Mouse (Mus musculus) embryonic facial prominence, embryonic 14.5 days (tissue): ENCODE results near the gene BC030867. TPM values are rescaled to one million over a fixed set of nuclear protein-coding genes. Genes with fewer than 3 reads are reported as not detected.

Source experiments
- ATAC-seq: fragments of 200-750 bp; cut with Nextera tagmentation; 2 replicates; pipeline ENCODE4 v1.8.0; 2017; ENCODE audit warnings: low read depth, moderate number of reproducible peaks, moderate TSS enrichment
- DNase-seq: peaks from one replicate; pipeline ENCODE4 v3.0.0-alpha.2; 2015; ENCODE audit warnings: low spot score
- H3K27ac ChIP-seq: fragments of 300-500 bp; sonication (generic); replicated peaks from 2 replicates; pipeline ENCODE4 v1.5.1; 2014; ENCODE audit warnings: low read depth, mild to moderate bottlenecking, low read length, moderate library complexity
- H3K27me3 ChIP-seq: fragments of 300-500 bp; sonication (generic); replicated peaks from 2 replicates; pipeline ENCODE4 v1.6.1; 2014; ENCODE audit warnings: low read length; ENCODE audit not compliant: control insufficient read depth, insufficient read depth
- H3K36me3 ChIP-seq: fragments of 300-500 bp; sonication (generic); 2 replicates; pipeline ENCODE4 v1.6.1; 2014; ENCODE audit warnings: low read length, mixed read lengths; ENCODE audit not compliant: control insufficient read depth, insufficient read depth
- H3K4me1 ChIP-seq: fragments of 300-500 bp; sonication (generic); 2 replicates; pipeline ENCODE4 v1.6.1; 2014; ENCODE audit warnings: antibody characterized with exemption, low read length; ENCODE audit not compliant: control insufficient read depth, insufficient read depth
- H3K4me2 ChIP-seq: fragments of 300-500 bp; sonication (generic); 2 replicates; pipeline ENCODE4 v1.6.1; 2014; ENCODE audit warnings: low read depth, mild to moderate bottlenecking, low read length, moderate library complexity, mixed read lengths
- H3K4me3 ChIP-seq: fragments of 300-500 bp; sonication (generic); 2 replicates; pipeline ENCODE4 v1.5.1; 2014; ENCODE audit warnings: low read depth, mild to moderate bottlenecking, low read length
- H3K9ac ChIP-seq: fragments of 300-500 bp; sonication (generic); 2 replicates; pipeline ENCODE4 v1.6.1; 2014; ENCODE audit warnings: low read depth, mild to moderate bottlenecking, low read length, moderate library complexity, mixed read lengths
- H3K9me3 ChIP-seq: fragments of 300-500 bp; sonication (generic); 2 replicates; pipeline ENCODE4 v1.6.1; 2016; ENCODE audit warnings: low read length; ENCODE audit not compliant: control insufficient read depth
- WGBS: fragments of 180-500 bp; shearing (Covaris S2); extraction: QIAGEN DNeasy Blood & Tissue Kit; methylation state at CpG from one replicate; pipeline ENCODE4 v1.1.7; 2014; 5-methylcytosine and 5-hydroxymethylcytosine counted together
- polyA plus RNA-seq: library from polyadenylated mRNA; unstranded; fragments of >200 nt; fragmentation: Nextera tagmentation; extraction: Ambion mirVana; gene quantifications from 2 replicates; pipeline ENCODE4 v1.2.1, GENCODE M21; 2014

BC030867 gene
- polyA plus RNA-seq, 1 experiment from 2014 or later, result 11.7 TPM

DNA sequence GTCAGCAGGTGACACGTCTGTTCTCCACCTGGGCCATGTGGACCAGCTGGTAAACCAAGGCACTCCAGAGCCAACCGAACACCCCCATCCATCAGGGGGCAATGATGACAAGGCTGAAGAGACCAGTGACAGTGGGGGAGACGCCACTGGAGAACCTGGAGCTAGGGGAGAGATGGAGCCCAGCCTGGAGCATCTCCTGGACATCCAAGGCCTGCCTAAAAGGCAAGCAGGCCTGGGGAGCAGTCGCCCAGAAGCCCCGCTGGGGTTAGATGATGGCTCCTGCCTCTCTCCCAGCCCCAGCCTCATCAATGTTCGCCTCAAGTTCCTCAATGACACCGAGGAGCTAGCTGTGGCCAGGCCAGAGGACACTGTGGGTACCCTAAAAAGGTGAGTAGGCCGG lies 38.8 kb downstream of the BC030867 start:
- no peak overlapping the region for H3K9ac ChIP-seq
- H3K27me3 ChIP-seq, result no peaks in the 10 kb centered on the region
- no peak for ATAC-seq
- H3K4me3 ChIP-seq, result no peak overlapping the region
- WGBS, result 85% methylated on average over 8 of the region's 8 CpGs
- H3K9me3 ChIP-seq, result no peaks in the 10 kb centered on the region
- H3K27ac ChIP-seq, result no peak overlapping the region
- peaks cover 47% of the 10 kb centered on the region for H3K36me3 ChIP-seq
- peaks cover 10% of the 10 kb centered on the region for H3K4me1 ChIP-seq
- DNase-seq, result no peak
- no peak overlapping the region for H3K4me2 ChIP-seq

DNA sequence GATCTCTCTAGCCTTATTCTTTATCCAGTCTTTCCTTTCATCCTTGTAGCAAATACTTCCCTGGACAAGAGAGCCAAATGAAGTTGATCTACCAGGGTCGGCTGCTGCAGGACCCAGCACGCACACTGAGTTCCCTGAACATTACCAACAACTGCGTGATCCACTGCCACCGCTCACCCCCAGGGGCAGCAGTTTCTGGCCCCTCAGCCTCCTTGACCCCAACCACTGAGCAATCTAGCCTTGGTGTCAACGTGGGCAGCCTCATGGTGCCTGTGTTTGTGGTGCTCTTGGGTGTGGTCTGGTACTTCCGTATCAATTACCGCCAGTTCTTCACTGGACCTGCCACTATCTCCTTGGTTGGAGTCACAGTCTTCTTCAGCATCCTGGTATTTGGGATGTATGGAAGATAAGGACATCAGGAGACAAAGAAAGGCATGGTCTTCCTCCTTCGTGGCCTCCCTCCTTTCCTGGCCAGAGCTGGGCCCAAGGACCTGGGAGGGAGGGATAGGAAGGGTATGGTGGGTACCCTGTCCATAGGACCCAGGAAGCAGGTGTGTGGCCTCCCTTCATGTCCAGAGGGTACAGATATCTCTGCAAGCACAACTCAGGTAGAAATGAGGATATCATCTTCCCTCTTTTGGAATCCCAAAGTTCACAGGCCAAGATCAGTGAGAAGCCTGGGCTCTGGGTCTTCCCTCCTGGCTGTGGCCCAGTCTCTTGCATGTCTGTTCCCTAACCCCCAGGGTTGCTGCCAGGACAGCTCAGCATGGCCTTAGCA lies 39.5 kb downstream of the BC030867 start:
- Histone ChIP-seq H3K4me1 (peaks cover 10% of the 10 kb centered on the region), H3K9me3 (no peaks in the 10 kb centered on the region), H3K27ac (no peak overlapping the region), H3K27me3 (no peaks in the 10 kb centered on the region), H3K36me3 (peaks cover 54% of the 10 kb centered on the region), H3K4me2 (no peak overlapping the region), H3K9ac (no peak overlapping the region), H3K4me3 (no peak overlapping the region)
- WGBS, result 86% methylated on average over 8 of the region's 8 CpGs
- DNase-seq, result no peak
- no peak for ATAC-seq

DNA sequence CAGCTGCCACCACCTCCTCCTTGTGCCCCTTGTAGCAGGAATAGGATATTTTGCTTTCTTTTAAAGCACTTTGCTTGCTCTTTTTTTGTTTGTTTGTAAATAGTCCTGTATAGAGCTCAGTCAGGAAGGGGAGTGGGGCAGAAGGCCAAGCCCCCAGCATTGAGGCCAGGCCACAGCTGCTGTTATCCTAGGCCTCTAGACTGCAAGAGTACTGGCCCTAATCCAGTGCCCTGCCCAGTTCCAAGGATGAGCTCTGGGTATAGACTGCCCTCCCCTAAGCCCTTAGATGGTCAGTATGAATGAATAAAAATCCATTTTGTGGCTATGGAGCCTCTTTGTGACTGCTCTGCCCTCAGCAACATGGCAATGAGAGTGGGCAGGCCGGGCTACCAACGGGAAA lies 40.2 kb downstream of the BC030867 start:
- Histone ChIP-seq H3K4me3 (no peak overlapping the region), H3K9me3 (no peaks in the 10 kb centered on the region), H3K4me1 (peaks cover 10% of the 10 kb centered on the region), H3K27me3 (no peaks in the 10 kb centered on the region), H3K4me2 (no peak overlapping the region), H3K9ac (no peak overlapping the region), H3K36me3 (peaks cover 61% of the 10 kb centered on the region), H3K27ac (no peak overlapping the region)
- WGBS, result 73% methylated on average over 2 of the region's 2 CpGs
- DNase-seq (no peak), ATAC-seq (no peak)

DNA sequence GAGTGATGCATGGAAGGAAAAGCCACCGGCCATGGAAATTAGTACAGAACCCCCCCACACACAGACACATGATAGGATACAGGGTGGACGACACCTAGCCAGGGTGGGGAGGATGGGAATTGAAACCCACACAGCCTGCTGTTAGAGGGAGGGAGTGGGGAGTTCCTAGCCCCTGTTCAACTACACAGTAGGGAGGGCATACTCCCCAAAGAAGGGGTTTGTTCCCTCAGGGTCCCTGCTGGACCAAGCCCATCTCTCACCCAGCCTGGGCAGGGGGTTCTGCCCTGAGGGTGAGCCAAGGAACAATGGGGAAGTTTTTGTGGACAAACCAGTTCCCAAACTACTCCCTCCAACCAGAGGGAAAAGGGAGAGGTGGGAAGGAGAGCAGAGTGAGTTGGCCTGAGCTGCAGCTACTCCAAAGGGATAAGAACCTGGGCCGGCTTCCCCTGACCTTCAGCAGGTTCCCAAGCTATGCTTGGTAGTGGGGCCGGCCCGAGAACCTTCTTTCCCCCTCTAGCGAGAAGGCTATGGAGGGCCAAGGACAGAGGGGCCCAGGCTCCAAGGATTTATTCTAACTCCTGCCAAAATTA lies 40.9 kb downstream of the BC030867 start:
- H3K9ac ChIP-seq, result no peak overlapping the region; the same call in 1 of the 2 replicates
- no peaks in the 10 kb centered on the region for H3K9me3 ChIP-seq
- peaks cover 67% of the 10 kb centered on the region for H3K36me3 ChIP-seq
- ATAC-seq (no peak), DNase-seq (no peak)
- 42% methylated on average over 6 of the region's 6 CpGs for WGBS
- no peak overlapping the region for H3K27ac ChIP-seq
- no peak overlapping the region for H3K4me3 ChIP-seq
- peaks cover 15% of the 10 kb centered on the region for H3K4me1 ChIP-seq
- no peaks in the 10 kb centered on the region for H3K27me3 ChIP-seq
- no peak overlapping the region for H3K4me2 ChIP-seq

DNA sequence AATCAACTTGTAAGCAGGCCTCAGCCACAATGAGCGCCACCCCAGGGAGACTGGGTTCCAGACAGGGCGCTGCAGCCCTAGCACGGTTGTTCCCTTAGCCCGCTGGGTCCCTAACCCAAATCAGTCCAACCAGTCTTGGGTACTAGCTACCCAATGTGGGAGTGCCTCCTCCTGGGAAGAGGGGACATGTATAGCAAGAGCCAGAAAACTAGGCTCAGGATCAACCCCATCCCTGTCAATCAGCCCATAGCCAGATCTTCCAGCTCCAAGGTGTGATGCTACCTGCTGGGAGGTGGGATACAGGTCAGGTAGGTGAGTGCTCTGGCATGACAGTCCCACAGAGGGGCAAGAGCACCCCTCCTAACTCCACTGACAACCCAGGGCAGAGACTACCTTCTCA lies 41.5 kb downstream of the BC030867 start:
- H3K36me3 ChIP-seq, result peaks cover 67% of the 10 kb centered on the region
- H3K4me3 ChIP-seq, result no peak overlapping the region
- H3K9ac ChIP-seq, result no peak overlapping the region
- H3K4me1 ChIP-seq, result peaks cover 20% of the 10 kb centered on the region
- no peak for DNase-seq
- no peaks in the 10 kb centered on the region for H3K9me3 ChIP-seq
- ATAC-seq, result no peak
- no peaks in the 10 kb centered on the region for H3K27me3 ChIP-seq
- 73% methylated on average over 4 of the region's 4 CpGs for WGBS
- no peak overlapping the region for H3K27ac ChIP-seq
- H3K4me2 ChIP-seq, result no peak overlapping the region

DNA sequence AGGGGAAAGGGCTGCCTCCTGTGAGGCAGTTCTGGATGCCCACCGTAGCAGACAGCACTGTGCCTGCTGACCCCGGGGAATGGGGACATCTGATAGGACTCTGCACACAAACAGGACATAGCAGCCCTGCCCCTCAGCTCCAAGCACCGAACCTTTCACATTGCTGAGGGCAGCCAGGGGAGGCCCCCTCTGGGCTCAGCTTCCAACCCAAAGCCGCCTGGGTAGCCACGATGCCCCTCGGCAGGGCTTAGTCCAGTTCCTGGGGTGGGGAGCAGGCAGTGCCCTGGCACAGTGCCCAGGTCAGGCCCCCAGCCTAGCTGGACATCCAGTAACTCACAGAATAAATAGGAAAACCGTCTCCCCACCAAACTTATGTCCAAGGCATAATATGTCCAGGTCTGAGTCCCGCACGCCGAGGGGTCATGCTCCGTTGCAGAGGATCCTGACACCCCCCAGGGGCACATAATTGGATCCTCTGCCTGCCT lies 42.4 kb downstream of the BC030867 start:
- peaks cover 15% of the 10 kb centered on the region for H3K4me1 ChIP-seq
- whole genome bisulfite sequencing, result 85% methylated on average over 7 of the region's 11 CpGs
- H3K9me3 ChIP-seq, result no peaks in the 10 kb centered on the region
- DNase-seq (no peak), ATAC-seq (no peak)
- H3K4me3 ChIP-seq, result no peak overlapping the region
- no peak overlapping the region for H3K4me2 ChIP-seq
- H3K9ac ChIP-seq, result peak overlapping the region; percentile 30; the same call in 1 of the 2 replicates
- peaks cover 67% of the 10 kb centered on the region for H3K36me3 ChIP-seq
- no peak overlapping the region for H3K27ac ChIP-seq
- no peaks in the 10 kb centered on the region for H3K27me3 ChIP-seq

DNA sequence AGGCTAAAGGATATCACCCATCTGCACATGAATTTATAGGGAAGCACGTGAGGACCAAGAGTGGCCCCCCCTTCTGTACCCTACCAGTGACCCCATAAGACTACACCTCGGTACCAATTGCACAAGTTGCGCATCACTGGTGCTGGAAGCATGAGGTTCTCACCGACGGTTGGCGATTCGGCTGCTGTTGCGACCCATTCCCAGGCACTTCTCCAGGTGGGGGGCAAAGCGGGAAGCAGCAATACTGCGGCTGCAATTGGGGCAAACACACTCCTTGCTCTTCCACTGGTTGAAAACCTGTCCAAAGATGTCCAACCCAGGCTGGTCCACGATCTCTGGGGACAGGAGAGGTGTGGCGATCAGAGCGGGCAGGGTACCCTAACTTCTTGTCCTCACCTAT lies 45.3 kb downstream of the BC030867 start:
- DNase-seq (no peak), ATAC-seq (no peak)
- H3K36me3 ChIP-seq, result peaks cover 48% of the 10 kb centered on the region
- H3K9me3 ChIP-seq, result no peaks in the 10 kb centered on the region
- H3K4me2 ChIP-seq, result peak overlapping the region; percentile 85; the same call in 1 of the 2 replicates
- no peak overlapping the region for H3K4me3 ChIP-seq
- no peak overlapping the region for H3K27ac ChIP-seq
- no peaks in the 10 kb centered on the region for H3K27me3 ChIP-seq
- peaks cover 12% of the 10 kb centered on the region; the same call in 1 of the 2 replicates for H3K4me1 ChIP-seq
- 94% methylated on average over 13 of the region's 13 CpGs for WGBS
- H3K9ac ChIP-seq, result peak overlapping the region; percentile 96; the same call in 1 of the 2 replicates

DNA sequence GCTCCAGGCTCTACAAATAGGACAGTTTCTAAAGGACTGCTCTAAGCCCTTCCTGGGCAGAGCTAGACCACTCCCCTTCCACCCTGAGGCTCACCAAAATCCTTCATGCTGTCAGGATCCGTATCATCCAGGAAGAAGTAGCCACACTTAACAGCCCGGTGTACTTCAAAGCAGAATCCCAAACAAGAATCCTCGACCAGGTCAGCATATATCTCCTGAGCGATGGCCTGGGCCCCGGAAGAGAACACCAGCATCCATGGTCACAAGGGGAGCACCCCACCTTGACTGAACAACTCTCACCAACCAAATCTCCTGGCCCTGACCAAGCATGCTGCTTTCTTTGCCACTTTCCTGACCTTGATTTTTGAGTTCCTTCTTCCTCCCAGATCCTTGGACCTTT lies 45.7 kb downstream of the BC030867 start:
- H3K4me2 ChIP-seq, result peak overlapping the region; percentile 85
- DNase-seq (no peak), ATAC-seq (no peak)
- 73% methylated on average over 5 of the region's 5 CpGs for WGBS
- H3K4me3 ChIP-seq, result peak overlapping the region; percentile 81; the same call in 1 of the 2 replicates
- H3K9me3 ChIP-seq, result no peaks in the 10 kb centered on the region
- H3K4me1 ChIP-seq, result peaks cover 12% of the 10 kb centered on the region; the same call in 1 of the 2 replicates
- peaks cover 44% of the 10 kb centered on the region for H3K36me3 ChIP-seq
- no peaks in the 10 kb centered on the region for H3K27me3 ChIP-seq
- H3K27ac ChIP-seq, result 0 out of 2 replicates have a peak overlapping the region, but pooled peaks have one; percentile 40
- peak overlapping the region; percentile 96; the same call in 1 of the 2 replicates for H3K9ac ChIP-seq
